Mouse (Mus musculus) hindbrain, embryonic 10.5 days (tissue): ENCODE data around the gene Nid1. TPM values are rescaled to one million over a fixed set of nuclear protein-coding genes. Genes with fewer than 3 reads are reported as not detected.
"Not testable (repeated sequence)": the region's sequence is repeated elsewhere in the genome, so short reads cannot be mapped to it uniquely, and the experiment has no call there.

Source experiments
- DNase-seq: peaks from one replicate; pipeline ENCODE4 v3.0.0-alpha.2; 2017; ENCODE audit warnings: low spot score
- H3K27ac ChIP-seq: fragments of 300-500 bp; sonication (generic); 2 replicates; pipeline ENCODE4 v1.5.1; 2016; ENCODE audit warnings: mild to moderate bottlenecking, moderate library complexity
- H3K27me3 ChIP-seq: fragments of 300-500 bp; sonication (generic); 2 replicates; pipeline ENCODE4 v1.6.1; 2016; ENCODE audit warnings: mild to moderate bottlenecking; ENCODE audit not compliant: poor library complexity, insufficient read depth, severe bottlenecking
- H3K36me3 ChIP-seq: fragments of 300-500 bp; sonication (generic); 2 replicates; pipeline ENCODE4 v1.6.1; 2016; ENCODE audit warnings: mild to moderate bottlenecking, moderate library complexity
- H3K4me1 ChIP-seq: fragments of 300-500 bp; sonication (generic); replicated peaks from 2 replicates; pipeline ENCODE4 v1.6.1; 2016; ENCODE audit warnings: mild to moderate bottlenecking
- H3K4me3 ChIP-seq: fragments of 300-500 bp; sonication (generic); 2 replicates; pipeline ENCODE4 v1.5.1; 2016; ENCODE audit warnings: mild to moderate bottlenecking, moderate library complexity
- H3K9me3 ChIP-seq: fragments of 300-500 bp; sonication (generic); 2 replicates; pipeline ENCODE4 v1.6.1; 2016; ENCODE audit warnings: mild to moderate bottlenecking, moderate library complexity
- WGBS: fragments of 180-500 bp; shearing (Covaris S2); methylation state at CpG from one replicate; pipeline ENCODE4 v1.1.7; 2016; 5-methylcytosine and 5-hydroxymethylcytosine counted together
- polyA plus RNA-seq: library from polyadenylated mRNA; unstranded; fragments of >200 nt; fragmentation: Nextera tagmentation; extraction: Ambion mirVana; gene quantifications from 2 replicates; pipeline ENCODE4 v1.2.1, GENCODE M21; 2016

Gene Nid1
- polyA plus RNA-seq, result 43.9 and 49.3 TPM in 2 replicates

DNA sequence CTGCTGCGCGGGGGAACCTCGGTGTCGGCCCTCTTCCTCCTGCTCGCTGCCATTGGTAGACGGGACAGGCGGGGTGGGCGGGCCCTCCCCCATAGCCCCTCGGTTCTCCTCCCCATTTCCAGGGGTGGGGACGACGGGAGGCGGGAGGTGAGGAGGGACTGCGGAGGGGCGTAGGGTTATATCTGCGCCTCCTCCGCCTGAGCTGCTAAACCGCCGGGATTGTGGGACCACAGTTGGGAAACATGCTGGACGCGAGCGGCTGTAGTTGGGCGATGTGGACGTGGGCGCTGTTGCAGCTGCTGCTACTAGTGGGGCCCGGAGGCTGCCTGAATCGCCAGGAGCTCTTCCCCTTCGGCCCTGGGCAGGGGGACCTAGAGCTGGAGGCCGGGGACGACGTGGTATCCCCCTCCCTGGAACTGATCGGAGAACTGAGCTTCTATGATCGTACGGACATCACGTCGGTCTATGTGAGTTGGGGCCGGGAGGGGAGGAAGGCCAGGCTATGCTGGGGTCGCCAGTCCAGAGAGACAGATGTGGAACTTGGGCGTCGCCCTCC lies at the start of gene Nid1:
Nid1 (plus strand) TSS at position 92 of the 556 bp plus-strand sequence.
- WGBS, result under 1% methylated on average over 32 of the region's 39 CpGs
- H3K4me3 ChIP-seq, result peak within 1 kb of the TSS; percentile 41
- not testable (repeated sequence) for H3K4me1 ChIP-seq, H3K27ac ChIP-seq, H3K36me3 ChIP-seq, H3K27me3 ChIP-seq, H3K9me3 ChIP-seq
- peak; percentile 19 for DNase-seq

DNA sequence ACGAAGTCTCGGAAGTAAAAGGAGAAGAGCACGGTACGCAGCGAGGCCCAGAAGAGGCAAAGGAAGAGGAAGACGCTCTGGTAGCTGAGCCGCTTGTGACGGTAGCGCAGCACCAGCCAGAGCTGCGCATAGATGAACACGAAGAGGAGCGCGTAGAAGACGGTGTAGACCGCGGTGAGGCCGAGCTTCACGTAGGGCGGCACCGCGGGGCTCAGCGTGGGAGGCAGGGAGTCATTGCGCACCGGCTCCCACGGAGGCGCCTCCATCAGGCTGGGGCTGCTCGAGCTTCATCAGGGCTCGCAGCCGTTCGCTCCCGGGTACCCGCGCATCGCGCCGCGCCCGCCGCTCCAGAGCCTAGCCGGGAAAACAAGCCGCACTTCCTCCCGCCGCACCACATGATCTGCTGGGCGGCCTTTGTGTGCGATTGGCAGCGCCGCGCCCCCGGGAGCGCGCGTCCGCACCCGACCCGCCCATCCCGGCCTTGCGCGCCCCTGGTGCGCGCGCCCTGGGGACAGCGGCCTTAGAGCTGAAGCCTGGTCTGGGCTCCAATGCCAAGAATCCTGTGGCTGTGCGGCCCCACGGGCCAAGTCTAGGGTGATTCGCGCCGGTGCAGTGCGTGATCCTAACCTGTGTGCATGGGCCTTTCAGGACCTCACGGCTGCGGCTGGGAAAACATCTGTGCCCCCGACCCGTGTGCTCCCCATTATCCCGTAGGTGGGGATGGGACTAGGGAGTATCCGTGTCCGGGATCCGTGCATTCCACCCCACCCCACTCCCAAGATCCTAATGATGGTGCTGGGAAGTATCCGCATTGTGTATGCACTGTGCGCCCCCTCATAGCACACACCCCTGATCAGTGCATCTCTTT lies 43.9 kb upstream of the Nid1 start, which contains the start of gene Gpr137b:
Gpr137b (minus strand) TSS at position 787 of the 868 bp plus-strand sequence.
- WGBS, result under 1% methylated on average over 65 of the region's 78 CpGs
- H3K4me1 ChIP-seq, H3K9me3 ChIP-seq, H3K36me3 ChIP-seq, H3K27me3 ChIP-seq: not testable (repeated sequence)
- peak; percentile 60 for DNase-seq
- peak within 1 kb of the TSS; percentile 82 for H3K27ac ChIP-seq
- H3K4me3 ChIP-seq, result peak within 1 kb of the TSS; percentile 48

DNA sequence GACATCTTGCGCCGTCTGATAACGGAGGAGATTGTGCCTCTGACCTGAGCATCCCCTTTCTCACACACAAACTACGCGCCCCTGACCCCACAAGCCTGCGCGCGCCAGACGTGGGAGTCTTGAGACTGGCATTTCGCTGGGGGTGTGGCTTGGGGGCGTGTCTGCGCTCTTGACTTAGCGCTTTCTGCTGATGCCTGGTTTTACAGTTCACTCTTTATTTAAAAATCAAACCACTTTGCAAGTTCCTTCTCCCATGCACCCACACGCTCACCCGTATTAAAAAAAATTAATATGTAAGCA lies 43.3 kb upstream of the Nid1 start:
- under 1% methylated on average over 15 of the region's 15 CpGs for WGBS
- H3K36me3 ChIP-seq, H3K4me1 ChIP-seq, H3K9me3 ChIP-seq, H3K27me3 ChIP-seq, H3K27ac ChIP-seq: not testable (repeated sequence)
- H3K4me3 ChIP-seq, result peak overlapping the region; percentile 46
- DNase-seq, result peak; percentile 62

- H3K36me3 ChIP-seq, DNase-seq, H3K27me3 ChIP-seq, H3K4me1 ChIP-seq, H3K27ac ChIP-seq, H3K9me3 ChIP-seq, H3K4me3 ChIP-seq: not testable (repeated sequence)
- WGBS, result 86% methylated on average over 3 of the region's 3 CpGs
Measured at GRCm38 (mm10) chr13:13400851-13401250, 36.5 kb upstream of the Nid1 start.

GRCm38 (mm10) chr13:13402818-13403217 lies 34.5 kb upstream of the Nid1 start:
- H3K36me3 ChIP-seq, H3K27me3 ChIP-seq, DNase-seq, H3K4me1 ChIP-seq, H3K27ac ChIP-seq, H3K4me3 ChIP-seq, H3K9me3 ChIP-seq: not testable (repeated sequence)
- 72% methylated on average over 5 of the region's 5 CpGs for WGBS

GRCm38 (mm10) chr13:13403366-13403765 lies 34.0 kb upstream of the Nid1 start:
- 87% methylated on average over 3 of the region's 3 CpGs for WGBS

DNA sequence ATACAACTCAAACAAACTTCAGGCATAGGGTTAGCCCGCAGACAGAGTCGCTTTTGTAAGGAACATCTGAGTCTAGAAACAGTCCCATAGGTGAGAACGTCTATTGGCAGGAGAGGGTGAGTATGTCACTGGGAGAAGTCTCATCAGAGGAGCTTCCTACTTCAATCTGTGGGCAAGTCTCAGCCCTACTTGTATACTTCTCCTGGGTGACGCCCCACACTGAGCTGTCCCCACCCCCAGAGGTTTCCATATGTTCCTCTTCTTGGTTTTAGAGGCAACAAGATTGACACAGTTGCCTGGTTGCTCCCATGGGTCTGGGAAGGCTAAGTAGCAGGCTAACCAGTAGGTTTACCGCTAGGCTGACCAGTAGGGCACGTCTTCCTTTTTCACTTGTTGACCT lies 33.5 kb upstream of the Nid1 start:
- H3K4me3 ChIP-seq, H3K9me3 ChIP-seq, H3K36me3 ChIP-seq, H3K27me3 ChIP-seq, H3K27ac ChIP-seq, DNase-seq, H3K4me1 ChIP-seq: not testable (repeated sequence)
- WGBS, result 84% methylated on average over 5 of the region's 6 CpGs

More at GRCm38 (mm10) chr13:13403366-13403765, 34.0 kb upstream of the Nid1 start:
- DNase-seq, H3K9me3 ChIP-seq, H3K4me1 ChIP-seq, H3K27me3 ChIP-seq, H3K36me3 ChIP-seq, H3K27ac ChIP-seq, H3K4me3 ChIP-seq: not testable (repeated sequence)

- H3K27ac ChIP-seq, H3K4me3 ChIP-seq, DNase-seq, H3K9me3 ChIP-seq, H3K27me3 ChIP-seq, H3K4me1 ChIP-seq, H3K36me3 ChIP-seq: not testable (repeated sequence)
- 85% methylated on average over 6 of the region's 6 CpGs for WGBS
Measured at GRCm38 (mm10) chr13:13404517-13405155, 32.7 kb upstream of the Nid1 start.

DNA sequence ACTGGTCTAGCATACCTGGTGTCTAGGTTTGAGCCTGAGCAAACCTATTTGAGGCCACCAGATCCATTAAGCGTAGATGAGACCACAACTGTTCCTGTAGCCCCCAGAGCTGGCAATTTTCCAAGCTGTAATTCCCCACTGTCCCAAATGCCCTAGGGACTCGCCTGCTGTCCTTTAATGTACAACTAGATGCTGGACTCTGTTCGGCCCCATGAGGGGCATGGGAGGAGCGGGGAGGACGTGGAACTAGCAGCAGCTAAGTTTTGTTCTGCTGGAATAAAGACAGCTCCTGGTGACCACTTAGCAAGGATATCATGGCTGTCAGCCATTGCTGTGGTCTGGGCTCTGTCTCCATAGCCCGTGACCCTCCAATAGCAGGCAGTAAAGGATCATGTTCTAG lies 31.8 kb upstream of the Nid1 start:
- no CpG with 5 or more reads among the region's 6 CpGs for WGBS
- not testable (repeated sequence) for DNase-seq

DNA sequence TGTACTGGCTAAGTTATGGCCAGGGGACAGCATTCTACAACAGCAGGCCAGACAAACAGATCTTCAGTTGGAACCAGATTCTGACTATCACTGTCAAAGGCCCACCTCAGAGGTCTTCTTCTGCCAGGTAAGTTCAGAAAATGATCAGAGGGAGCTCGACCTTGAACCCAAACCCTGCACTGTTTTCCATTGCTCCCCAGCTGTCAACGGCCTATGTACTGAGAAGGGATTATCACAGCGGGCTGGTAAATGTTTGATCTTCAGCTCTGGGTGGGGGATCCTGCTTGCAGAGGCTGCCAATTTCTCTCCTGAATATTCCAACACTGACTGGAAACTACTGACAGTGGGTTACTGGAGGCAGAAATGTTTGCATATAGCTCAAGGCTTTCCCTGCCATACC lies 23.1 kb upstream of the Nid1 start:
- Histone ChIP-seq H3K27ac (no peak overlapping the region), H3K36me3 (no peaks in the 10 kb centered on the region), H3K9me3 (no peaks in the 10 kb centered on the region), H3K4me3 (no peak overlapping the region), H3K4me1 (no peaks in the 10 kb centered on the region), H3K27me3 (no peaks in the 10 kb centered on the region)
- DNase-seq, result no peak
- 79% methylated on average over 3 of the region's 3 CpGs for WGBS

More for the DNA sequence above, 31.8 kb upstream of the Nid1 start:
- not testable (repeated sequence) for H3K9me3 ChIP-seq, H3K4me1 ChIP-seq, H3K27ac ChIP-seq, H3K36me3 ChIP-seq, H3K4me3 ChIP-seq, H3K27me3 ChIP-seq

- H3K27ac ChIP-seq, H3K4me3 ChIP-seq, H3K4me1 ChIP-seq, H3K36me3 ChIP-seq, H3K27me3 ChIP-seq, H3K9me3 ChIP-seq: not testable (repeated sequence)
- 41% methylated on average over 23 of the region's 23 CpGs for WGBS
- DNase-seq, result peak; percentile 47
Measured at GRCm38 (mm10) chr13:13415120-13416006, 22.0 kb upstream of the Nid1 start.

DNA sequence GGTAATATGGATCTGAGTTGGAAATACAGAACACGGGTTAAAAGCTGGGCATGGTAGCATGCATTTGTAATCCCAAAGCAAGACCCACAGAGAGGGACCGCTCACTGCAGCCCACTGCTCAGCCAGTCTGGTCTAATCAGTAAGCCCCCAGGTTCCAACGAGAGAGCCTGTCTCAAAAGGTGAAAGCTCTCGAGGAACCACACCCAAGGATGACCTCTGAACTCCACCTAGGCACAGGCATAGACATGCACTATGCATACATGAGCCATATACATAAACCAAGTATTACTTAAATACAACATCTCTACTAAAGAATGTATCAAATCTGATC lies 21.4 kb upstream of the Nid1 start:
- 76% methylated on average over 4 of the region's 4 CpGs for WGBS
- H3K4me3 ChIP-seq, H3K36me3 ChIP-seq, DNase-seq, H3K27me3 ChIP-seq, H3K9me3 ChIP-seq, H3K27ac ChIP-seq, H3K4me1 ChIP-seq: not testable (repeated sequence)

DNA sequence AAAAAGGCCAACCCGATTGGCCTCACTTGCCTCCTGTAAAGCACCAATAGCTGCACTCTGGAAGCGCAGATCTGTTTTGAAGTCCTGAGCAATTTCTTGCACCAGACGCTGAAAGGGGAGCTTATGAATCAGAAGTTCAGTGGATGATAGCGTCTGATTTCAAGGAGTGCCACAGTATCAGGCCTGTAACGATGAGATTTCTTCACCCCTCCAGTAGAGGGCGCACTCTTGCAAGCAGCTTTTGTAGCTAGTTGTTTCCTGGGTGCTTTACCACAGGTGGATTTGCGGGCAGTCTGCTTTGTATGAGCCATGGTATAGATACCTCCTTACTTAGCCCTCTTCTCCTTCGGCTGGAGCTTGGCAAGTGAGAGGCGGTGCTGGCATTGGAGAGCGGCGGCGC lies 18.5 kb upstream of the Nid1 start:
- H3K4me3 ChIP-seq, H3K4me1 ChIP-seq, DNase-seq, H3K9me3 ChIP-seq, H3K27me3 ChIP-seq, H3K36me3 ChIP-seq, H3K27ac ChIP-seq: not testable (repeated sequence)
- WGBS, result 92% methylated on average over 7 of the region's 12 CpGs
